Mouse (Mus musculus): ENCODE results near the gene Trpv1. TPM values are rescaled to one million over a fixed set of nuclear protein-coding genes. Genes with fewer than 3 reads are reported as not detected.

Trpv1 gene
- not detected in 2 replicates for polyA plus RNA-seq (2016; fragmentation: Nextera tagmentation; extraction: Ambion mirVana)

- DNase-seq (ENCODE audit: low spot score) = no peak
- Histone ChIP-seq H3K36me3 (no peaks in the 10 kb centered on the region), H3K27ac (no peak within 1 kb of the TSS), H3K27me3 (ENCODE audit: insufficient read depth, poor library complexity, severe bottlenecking) (no peaks in the 10 kb centered on the region), H3K4me3 (no peak within 1 kb of the TSS), H3K4me1 (replicated peaks) (0 out of 2 replicates have a peak, but pooled peaks cover 3% of the 10 kb centered on the region), H3K9me3 (peaks cover 3% of the 10 kb centered on the region; the same call in 1 of the 2 replicates)
- 88% methylated on average over 5 of the region's 5 CpGs for WGBS
These were observed at the start of gene Trpv1 for GRCm38 (mm10) chr11:73233992-73234391. Trpv1 (plus strand) TSS chr11:73234292.

- 91% methylated on average over 10 of the region's 10 CpGs for WGBS
- no peaks in the 10 kb centered on the region for H3K9me3 ChIP-seq
- H3K4me3 ChIP-seq = no peak overlapping the region
- H3K27ac ChIP-seq = no peak overlapping the region
- peaks cover 90% of the 10 kb centered on the region for H3K36me3 ChIP-seq
- H3K27me3 ChIP-seq (ENCODE audit: insufficient read depth, poor library complexity, severe bottlenecking) = no peaks in the 10 kb centered on the region
- no peak for DNase-seq (ENCODE audit: low spot score)
- H3K4me1 ChIP-seq (replicated peaks) = no peaks in the 10 kb centered on the region
These were observed 48.0 kb upstream of the Trpv1 start for GRCm38 (mm10) chr11:73185872-73186615.

GRCm38 (mm10) chr11:73187231-73187630 lies 46.9 kb upstream of the Trpv1 start:
- 87% methylated on average over 6 of the region's 6 CpGs for WGBS
- H3K36me3 ChIP-seq = peaks cover 98% of the 10 kb centered on the region
- no peak overlapping the region for H3K4me3 ChIP-seq
- no peaks in the 10 kb centered on the region for H3K4me1 ChIP-seq (replicated peaks)
- no peak for DNase-seq (ENCODE audit: low spot score)
- H3K9me3 ChIP-seq = no peaks in the 10 kb centered on the region
- H3K27ac ChIP-seq = no peak overlapping the region
- no peaks in the 10 kb centered on the region for H3K27me3 ChIP-seq (ENCODE audit: insufficient read depth, poor library complexity, severe bottlenecking)

GRCm38 (mm10) chr11:73193047-73193446 lies 41.0 kb upstream of the Trpv1 start:
- Histone ChIP-seq H3K27me3 (ENCODE audit: insufficient read depth, poor library complexity, severe bottlenecking) (no peaks in the 10 kb centered on the region), H3K4me1 (replicated peaks) (peaks cover 7% of the 10 kb centered on the region), H3K4me3 (no peak overlapping the region), H3K9me3 (no peaks in the 10 kb centered on the region), H3K27ac (no peak overlapping the region), H3K36me3 (peaks cover 69% of the 10 kb centered on the region)
- no peak for DNase-seq (ENCODE audit: low spot score)
- WGBS = 86% methylated on average over 6 of the region's 6 CpGs

- no peak overlapping the region for H3K4me3 ChIP-seq
- no peaks in the 10 kb centered on the region for H3K27me3 ChIP-seq (ENCODE audit: insufficient read depth, poor library complexity, severe bottlenecking)
- no peak overlapping the region for H3K27ac ChIP-seq
- H3K9me3 ChIP-seq = no peaks in the 10 kb centered on the region
- no peak for DNase-seq (ENCODE audit: low spot score)
- 74% methylated on average over 2 of the region's 2 CpGs for WGBS
- peaks cover 16% of the 10 kb centered on the region for H3K4me1 ChIP-seq (replicated peaks)
- peaks cover 55% of the 10 kb centered on the region for H3K36me3 ChIP-seq
These were observed 39.6 kb upstream of the Trpv1 start for GRCm38 (mm10) chr11:73194444-73194843.

- Histone ChIP-seq H3K27me3 (ENCODE audit: insufficient read depth, poor library complexity, severe bottlenecking) (peaks cover 15% of the 10 kb centered on the region), H3K4me1 (replicated peaks) (peaks cover 22% of the 10 kb centered on the region), H3K36me3 (peaks cover 18% of the 10 kb centered on the region; the same call in 1 of the 2 replicates), H3K27ac (peak overlapping the region; percentile 86; the same call in 1 of the 2 replicates), H3K4me3 (peak overlapping the region; percentile 73), H3K9me3 (no peaks in the 10 kb centered on the region)
- no peak for DNase-seq (ENCODE audit: low spot score)
- 2% methylated on average over 1 of the region's 1 CpGs for WGBS
These were observed 35.9 kb upstream of the Trpv1 start for GRCm38 (mm10) chr11:73198190-73198589.

- peak within 1 kb of the TSS; percentile 73 for H3K4me3 ChIP-seq
- WGBS = 1% methylated on average over 22 of the region's 22 CpGs
- peaks cover 18% of the 10 kb centered on the region; the same call in 1 of the 2 replicates for H3K36me3 ChIP-seq
- peak within 1 kb of the TSS; percentile 86 for H3K27ac ChIP-seq
- H3K9me3 ChIP-seq = no peaks in the 10 kb centered on the region
- peaks cover 22% of the 10 kb centered on the region for H3K4me1 ChIP-seq (replicated peaks)
- no peak for DNase-seq (ENCODE audit: low spot score)
- peaks cover 15% of the 10 kb centered on the region for H3K27me3 ChIP-seq (ENCODE audit: insufficient read depth, poor library complexity, severe bottlenecking)
These were observed 35.4 kb upstream of the Trpv1 start, which contains the start of gene Ctns for GRCm38 (mm10) chr11:73198603-73199229. Ctns (minus strand) TSS chr11:73199042.

GRCm38 (mm10) chr11:73199230-73199712 lies 34.8 kb upstream of the Trpv1 start, which contains the start of gene Shpk:
Shpk (plus strand) TSS chr11:73199460.
- Histone ChIP-seq H3K4me1 (replicated peaks) (peaks cover 22% of the 10 kb centered on the region), H3K27me3 (ENCODE audit: insufficient read depth, poor library complexity, severe bottlenecking) (peaks cover 15% of the 10 kb centered on the region), H3K4me3 (peak within 1 kb of the TSS; percentile 73), H3K9me3 (no peaks in the 10 kb centered on the region), H3K36me3 (peaks cover 18% of the 10 kb centered on the region; the same call in 1 of the 2 replicates), H3K27ac (peak within 1 kb of the TSS; percentile 86)
- peak; percentile 93 for DNase-seq (ENCODE audit: low spot score)
- WGBS = under 1% methylated on average over 32 of the region's 32 CpGs

- Histone ChIP-seq H3K27me3 (ENCODE audit: insufficient read depth, poor library complexity, severe bottlenecking) (peaks cover 15% of the 10 kb centered on the region), H3K36me3 (peaks cover 12% of the 10 kb centered on the region; the same call in 1 of the 2 replicates), H3K27ac (peak overlapping the region; percentile 86; the same call in 1 of the 2 replicates), H3K9me3 (no peaks in the 10 kb centered on the region), H3K4me3 (peak overlapping the region; percentile 73), H3K4me1 (replicated peaks) (peaks cover 22% of the 10 kb centered on the region)
- DNase-seq (ENCODE audit: low spot score) = no peak
- 5% methylated on average over 12 of the region's 12 CpGs for WGBS
These were observed 34.2 kb upstream of the Trpv1 start for GRCm38 (mm10) chr11:73199879-73200278.

GRCm38 (mm10) chr11:73201021-73201420 lies 33.1 kb upstream of the Trpv1 start:
- Histone ChIP-seq H3K4me1 (replicated peaks) (peaks cover 22% of the 10 kb centered on the region), H3K9me3 (no peaks in the 10 kb centered on the region), H3K27ac (no peak overlapping the region), H3K36me3 (peaks cover under 1% of the 10 kb centered on the region; the same call in 1 of the 2 replicates), H3K4me3 (no peak overlapping the region), H3K27me3 (ENCODE audit: insufficient read depth, poor library complexity, severe bottlenecking) (peaks cover 15% of the 10 kb centered on the region)
- no peak for DNase-seq (ENCODE audit: low spot score)
- WGBS = 77% methylated on average over 2 of the region's 2 CpGs

GRCm38 (mm10) chr11:73201597-73201996 lies 32.5 kb upstream of the Trpv1 start:
- DNase-seq (ENCODE audit: low spot score) = no peak

GRCm38 (mm10) chr11:73203895-73204294 lies 30.2 kb upstream of the Trpv1 start:
- H3K4me3 ChIP-seq = no peak overlapping the region
- H3K27me3 ChIP-seq (ENCODE audit: insufficient read depth, poor library complexity, severe bottlenecking) = peaks cover 15% of the 10 kb centered on the region
- no peak overlapping the region for H3K27ac ChIP-seq
- WGBS = 87% methylated on average over 8 of the region's 8 CpGs
- no peaks in the 10 kb centered on the region for H3K9me3 ChIP-seq
- H3K4me1 ChIP-seq (replicated peaks) = peaks cover 8% of the 10 kb centered on the region
- no peaks in the 10 kb centered on the region for H3K36me3 ChIP-seq
- no peak for DNase-seq (ENCODE audit: low spot score)

More at GRCm38 (mm10) chr11:73201597-73201996, 32.5 kb upstream of the Trpv1 start:
- 42% methylated on average over 4 of the region's 4 CpGs for WGBS
- Histone ChIP-seq H3K27ac (no peak overlapping the region), H3K4me1 (replicated peaks) (peaks cover 22% of the 10 kb centered on the region), H3K9me3 (no peaks in the 10 kb centered on the region), H3K36me3 (no peaks in the 10 kb centered on the region), H3K4me3 (no peak overlapping the region), H3K27me3 (ENCODE audit: insufficient read depth, poor library complexity, severe bottlenecking) (peaks cover 15% of the 10 kb centered on the region)

GRCm38 (mm10) chr11:73205194-73205593 lies 28.9 kb upstream of the Trpv1 start:
- no peak for DNase-seq (ENCODE audit: low spot score)
- no peak overlapping the region for H3K4me3 ChIP-seq
- WGBS = 80% methylated on average over 7 of the region's 7 CpGs
- peaks cover 9% of the 10 kb centered on the region for H3K27me3 ChIP-seq (ENCODE audit: insufficient read depth, poor library complexity, severe bottlenecking)
- no peaks in the 10 kb centered on the region for H3K9me3 ChIP-seq
- no peak overlapping the region for H3K27ac ChIP-seq
- no peaks in the 10 kb centered on the region for H3K4me1 ChIP-seq (replicated peaks)
- H3K36me3 ChIP-seq = no peaks in the 10 kb centered on the region
